Mouse (Mus musculus) lung, embryonic 16.5 days (tissue): ENCODE results near the gene Tenm2. TPM values are rescaled to one million over a fixed set of nuclear protein-coding genes. Genes with fewer than 3 reads are reported as not detected.
A peak's percentile ranks its signal among the peaks of the same experiment; 100 is the strongest.

ENCODE experiments used
- ATAC-seq: fragments of 200-750 bp; cut with Nextera tagmentation; 2 replicates; pipeline ENCODE4 v1.8.0; 2017; ENCODE audit warnings: low read depth, mild to moderate bottlenecking, moderate library complexity
- H3K27ac ChIP-seq: fragments of 300-500 bp; sonication (generic); 2 replicates; pipeline ENCODE4 v1.5.1; 2014; ENCODE audit warnings: mild to moderate bottlenecking, control low read depth, low read length
- H3K27me3 ChIP-seq: fragments of 300-500 bp; sonication (generic); 2 replicates; pipeline ENCODE4 v1.6.1; 2014; ENCODE audit warnings: low read depth, low read length, mixed read lengths; ENCODE audit not compliant: control insufficient read depth, insufficient read depth
- H3K36me3 ChIP-seq: fragments of 300-500 bp; sonication (generic); 2 replicates; pipeline ENCODE4 v1.6.1; 2014; ENCODE audit warnings: low read length; ENCODE audit not compliant: control insufficient read depth, insufficient read depth
- H3K4me1 ChIP-seq: fragments of 300-500 bp; sonication (generic); replicated peaks from 2 replicates; pipeline ENCODE4 v1.6.1; 2014; ENCODE audit warnings: low read length, mixed read lengths; ENCODE audit not compliant: control insufficient read depth, insufficient read depth
- H3K4me2 ChIP-seq: fragments of 300-500 bp; sonication (generic); 2 replicates; pipeline ENCODE4 v1.6.1; 2014; ENCODE audit warnings: low read depth, low read length, control low read depth
- H3K4me3 ChIP-seq: fragments of 300-500 bp; sonication (generic); 2 replicates; pipeline ENCODE4 v1.5.1; 2014; ENCODE audit warnings: mild to moderate bottlenecking, low read length, control low read depth
- H3K9ac ChIP-seq: fragments of 300-500 bp; sonication (generic); 2 replicates; pipeline ENCODE4 v1.6.1; 2014; ENCODE audit warnings: low read length, control low read depth
- H3K9me3 ChIP-seq: fragments of 300-500 bp; sonication (generic); 2 replicates; pipeline ENCODE4 v1.6.1; 2016; ENCODE audit warnings: low read length; ENCODE audit not compliant: control insufficient read depth
- WGBS: fragments of 180-500 bp; shearing (Covaris S2); extraction: QIAGEN DNeasy Blood & Tissue Kit; methylation state at CpG from one replicate; pipeline ENCODE4 v1.1.7; 2014; 5-methylcytosine and 5-hydroxymethylcytosine counted together
- polyA plus RNA-seq: library from polyadenylated mRNA; unstranded; fragments of >200 nt; fragmentation: Nextera tagmentation; extraction: Ambion mirVana; gene quantifications from 2 replicates; pipeline ENCODE4 v1.2.1, GENCODE M21; 2015

The Tenm2 gene
- polyA plus RNA-seq, 1 experiment from 2014 or later = 0.24 TPM

GRCm38 (mm10) chr11:36341799-36342198 is 894.0 kb downstream of the Tenm2 start:
- H3K27ac ChIP-seq = no peak overlapping the region
- H3K36me3 ChIP-seq = no peaks in the 10 kb centered on the region
- no peaks in the 10 kb centered on the region for H3K27me3 ChIP-seq
- H3K4me2 ChIP-seq = no peak overlapping the region
- no peaks in the 10 kb centered on the region for H3K9me3 ChIP-seq
- 83% methylated on average over 3 of the region's 3 CpGs for WGBS
- H3K9ac ChIP-seq = no peak overlapping the region
- H3K4me1 ChIP-seq = no peaks in the 10 kb centered on the region
- no peak overlapping the region for H3K4me3 ChIP-seq
- ATAC-seq = no peak

- no peak overlapping the region for H3K4me2 ChIP-seq
- no peak overlapping the region for H3K9ac ChIP-seq
- H3K36me3 ChIP-seq = no peaks in the 10 kb centered on the region
- 37% methylated on average over 4 of the region's 4 CpGs for WGBS
- H3K4me1 ChIP-seq = peaks cover 2% of the 10 kb centered on the region
- H3K4me3 ChIP-seq = no peak overlapping the region
- no peaks in the 10 kb centered on the region for H3K9me3 ChIP-seq
- H3K27me3 ChIP-seq = no peaks in the 10 kb centered on the region
- ATAC-seq = peak; percentile 52; the same call in 1 of the 2 replicates
- no peak overlapping the region for H3K27ac ChIP-seq
Measured at GRCm38 (mm10) chr11:36338424-36338823, 897.3 kb downstream of the Tenm2 start.

- Histone ChIP-seq H3K4me3 (no peak overlapping the region), H3K27ac (no peak overlapping the region), H3K9me3 (no peaks in the 10 kb centered on the region), H3K9ac (no peak overlapping the region), H3K27me3 (no peaks in the 10 kb centered on the region), H3K4me2 (no peak overlapping the region), H3K4me1 (peaks cover 2% of the 10 kb centered on the region), H3K36me3 (no peaks in the 10 kb centered on the region)
- 71% methylated on average over 6 of the region's 6 CpGs for WGBS
- no peak for ATAC-seq
Measured at GRCm38 (mm10) chr11:36337063-36337462, 898.7 kb downstream of the Tenm2 start.

- H3K4me3 ChIP-seq = no peak overlapping the region
- WGBS = 81% methylated on average over 5 of the region's 5 CpGs
- no peak for ATAC-seq
- H3K27ac ChIP-seq = no peak overlapping the region
- no peak overlapping the region for H3K4me2 ChIP-seq
- H3K27me3 ChIP-seq = no peaks in the 10 kb centered on the region
- no peaks in the 10 kb centered on the region for H3K9me3 ChIP-seq
- H3K4me1 ChIP-seq = peaks cover 2% of the 10 kb centered on the region
- no peaks in the 10 kb centered on the region for H3K36me3 ChIP-seq
- H3K9ac ChIP-seq = no peak overlapping the region
Measured at GRCm38 (mm10) chr11:36335147-36335546, 900.6 kb downstream of the Tenm2 start.

GRCm38 (mm10) chr11:36334100-36334735 is 901.5 kb downstream of the Tenm2 start:
- ATAC-seq = no peak
- no peak overlapping the region for H3K27ac ChIP-seq
- WGBS = 4% methylated on average over 7 of the region's 7 CpGs
- no peaks in the 10 kb centered on the region for H3K36me3 ChIP-seq
- H3K27me3 ChIP-seq = no peaks in the 10 kb centered on the region
- no peak overlapping the region for H3K4me3 ChIP-seq
- no peaks in the 10 kb centered on the region for H3K9me3 ChIP-seq
- H3K4me1 ChIP-seq = peaks cover 2% of the 10 kb centered on the region
- H3K9ac ChIP-seq = no peak overlapping the region
- H3K4me2 ChIP-seq = no peak overlapping the region

- Histone ChIP-seq H3K36me3 (no peaks in the 10 kb centered on the region), H3K27ac (no peak overlapping the region), H3K9ac (no peak overlapping the region), H3K4me2 (no peak overlapping the region), H3K27me3 (no peaks in the 10 kb centered on the region), H3K9me3 (no peaks in the 10 kb centered on the region), H3K4me3 (no peak overlapping the region), H3K4me1 (peaks cover 2% of the 10 kb centered on the region)
- no peak for ATAC-seq
- 53% methylated on average over 12 of the region's 12 CpGs for WGBS
Measured at GRCm38 (mm10) chr11:36332222-36332621, 903.5 kb downstream of the Tenm2 start.

- Histone ChIP-seq H3K4me2 (no peak overlapping the region), H3K9ac (no peak overlapping the region), H3K9me3 (no peaks in the 10 kb centered on the region), H3K27ac (no peak overlapping the region), H3K36me3 (no peaks in the 10 kb centered on the region), H3K4me3 (no peak overlapping the region), H3K4me1 (peaks cover 2% of the 10 kb centered on the region), H3K27me3 (no peaks in the 10 kb centered on the region)
- WGBS = 54% methylated on average over 13 of the region's 13 CpGs
- no peak for ATAC-seq
Measured at GRCm38 (mm10) chr11:36331408-36332178, 904.2 kb downstream of the Tenm2 start.

- no peaks in the 10 kb centered on the region for H3K9me3 ChIP-seq
- no peak for ATAC-seq
Measured at GRCm38 (mm10) chr11:36327243-36327642, 908.5 kb downstream of the Tenm2 start.

GRCm38 (mm10) chr11:36309317-36309716 is 926.4 kb downstream of the Tenm2 start:
- ATAC-seq = no peak
- Histone ChIP-seq H3K27me3 (no peaks in the 10 kb centered on the region), H3K4me3 (no peak overlapping the region), H3K9me3 (no peaks in the 10 kb centered on the region), H3K9ac (no peak overlapping the region), H3K27ac (no peak overlapping the region), H3K36me3 (no peaks in the 10 kb centered on the region), H3K4me1 (0 out of 2 replicates have a peak, but pooled peaks cover 3% of the 10 kb centered on the region), H3K4me2 (no peak overlapping the region)
- whole genome bisulfite sequencing = 66% methylated on average over 4 of the region's 4 CpGs

More at GRCm38 (mm10) chr11:36327243-36327642, 908.5 kb downstream of the Tenm2 start:
- H3K4me1 ChIP-seq = no peaks in the 10 kb centered on the region
- H3K27me3 ChIP-seq = no peaks in the 10 kb centered on the region
- H3K4me3 ChIP-seq = no peak overlapping the region
- H3K9ac ChIP-seq = no peak overlapping the region
- H3K4me2 ChIP-seq = no peak overlapping the region
- no peaks in the 10 kb centered on the region for H3K36me3 ChIP-seq
- no peak overlapping the region for H3K27ac ChIP-seq
- WGBS = 49% methylated on average over 5 of the region's 5 CpGs
